Mouse (Mus musculus) brain, embryonic 14.5 days (tissue): Measurements from ENCODE around the gene Rad18.

Experiments
- CTCF ChIP-seq: fragments of 200-500 bp; IDR thresholded peaks from 2 replicates; pipeline ENCODE4 v1.5.1; 2012; ENCODE audit warnings: inconsistent platforms, mild to moderate bottlenecking, moderate library complexity, borderline replicate concordance; ENCODE audit not compliant: insufficient read depth, insufficient read length; ENCODE audit errors: extremely low read depth
- POLR2A ChIP-seq: fragments of 200-500 bp; IDR thresholded peaks from 2 replicates; pipeline ENCODE4 v1.6.1; 2012; ENCODE audit warnings: mild to moderate bottlenecking, inconsistent platforms, borderline replicate concordance; ENCODE audit not compliant: poor library complexity, insufficient read depth, insufficient read length, severe bottlenecking; ENCODE audit errors: extremely low read depth

DNA sequence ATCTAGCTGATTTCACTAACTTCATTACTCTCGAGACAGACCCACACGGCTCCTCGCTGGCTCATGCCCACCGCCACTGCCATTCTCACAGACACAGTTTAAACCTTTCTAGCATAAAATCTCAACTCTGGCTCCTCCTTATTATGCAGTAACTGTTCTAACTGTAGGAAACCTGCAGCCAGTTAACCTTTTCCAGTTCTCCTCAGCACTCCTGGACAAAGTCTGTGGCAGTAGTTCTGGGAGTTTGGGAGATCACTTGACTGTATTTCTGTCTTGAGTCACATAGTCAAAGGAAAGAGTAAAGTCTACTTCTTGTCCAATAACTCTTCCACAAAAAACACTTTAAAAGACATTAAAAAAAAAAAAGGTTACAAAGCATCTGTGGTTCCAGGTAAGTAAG, 66.2 kb downstream of the Rad18 start:
- no peak for TF ChIP-seq CTCF
- TF ChIP-seq POLR2A, result no peak
